In the genomic region with DNA sequence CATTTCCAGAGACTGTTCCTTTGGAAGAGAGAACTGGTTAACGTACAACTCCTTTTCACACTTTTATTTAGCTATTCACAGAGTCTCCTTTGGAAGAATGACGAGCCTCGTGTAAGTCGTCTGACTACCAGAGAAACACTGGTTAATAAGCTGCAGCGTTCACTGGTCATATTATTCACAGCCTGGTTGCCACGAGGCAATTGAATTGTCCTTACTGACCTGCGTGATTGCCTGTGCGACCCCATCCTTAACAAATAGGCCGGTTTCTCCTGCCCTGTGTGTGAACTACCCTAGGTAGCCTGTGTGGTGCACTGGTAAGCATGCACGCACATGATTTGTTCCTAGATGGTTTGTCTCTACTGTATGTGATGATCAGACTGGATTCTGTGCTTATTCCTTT, we compare ENCODE assay signal across 20 mouse cellular contexts.
DNase-seq lines count a peak whose midpoint lies in the region; ATAC-seq lines count a peak whose summit lies in the region.
"Had no signal": no experiment of that assay in that cellular context is flagged by ENCODE, and none has a peak within 500 bp of the region (broad histone marks: within the 10 kb centered on the region; RNA-seq: fewer than 3 reads in every experiment).

No protein-coding gene starts in this region.

- 55% methylated on average over 10 of the region's 10 CpGs for whole genome bisulfite sequencing in kidney, embryonic 14.5 days
- WGBS in kidney, embryonic 16.5 days, result 46% methylated on average over 10 of the region's 10 CpGs

- no peak overlapping the region for H3K4me3 ChIP-seq in kidney, embryonic 14.5 days (ENCODE audit: low read length)
- no peak overlapping the region for H3K4me3 ChIP-seq in kidney, embryonic 16.5 days (ENCODE audit: low read length)
- H3K4me3 ChIP-seq: heart, embryonic 15.5 days; limb, embryonic 15.5 days; myocyte had no signal

- no peak overlapping the region for H3K9ac ChIP-seq in kidney, embryonic 14.5 days (ENCODE audit: low read depth, low read length)
- no peak overlapping the region for H3K9ac ChIP-seq in kidney, embryonic 16.5 days (replicated peaks; ENCODE audit: low read length)
- H3K9ac ChIP-seq: heart, embryonic 15.5 days; limb, embryonic 15.5 days had no signal

- peak; percentile 25 for DNase-seq in embryo, embryonic 11 days
- no peak for DNase-seq in embryo, embryonic 10 days (ENCODE audit: low spot score)
- DNase-seq in kidney, adult 11 months, result peak; percentile 40
- DNase-seq in retina, embryonic 14.5 days (ENCODE audit: low spot score), result peak; percentile 49
- DNase-seq in lung, adult 18-20 months, result no peak
- DNase-seq: adrenal gland, postnatal 10 days; cerebellum, postnatal 10 days; gastrocnemius, postnatal 25 days; lung, postnatal 14 days; midbrain, embryonic 14.5 days; right cerebral cortex, adult 18-20 months; thymus, postnatal 25 days had no signal

- no peaks in the 10 kb centered on the region for H3K36me3 ChIP-seq in kidney, embryonic 14.5 days (ENCODE audit: control insufficient read depth, insufficient read depth, low read length)
- H3K36me3 ChIP-seq in kidney, embryonic 16.5 days (ENCODE audit: insufficient read depth, low read length), result no peaks in the 10 kb centered on the region
- H3K36me3 ChIP-seq: heart, embryonic 15.5 days; limb, embryonic 15.5 days had no signal

- no peaks in the 10 kb centered on the region for H3K4me1 ChIP-seq in kidney, embryonic 14.5 days (ENCODE audit: control insufficient read depth, insufficient read depth, low read length)
- peaks cover 3% of the 10 kb centered on the region; the same call in 1 of the 2 replicates for H3K4me1 ChIP-seq in kidney, embryonic 16.5 days (ENCODE audit: insufficient read depth, low read length)
- H3K4me1 ChIP-seq: heart, embryonic 15.5 days; limb, embryonic 15.5 days had no signal

- H3K4me2 ChIP-seq in kidney, embryonic 14.5 days (replicated peaks; ENCODE audit: low read depth, low read length), result no peak overlapping the region
- no peak overlapping the region for H3K4me2 ChIP-seq in kidney, embryonic 16.5 days (replicated peaks; ENCODE audit: low read depth, low read length)
- H3K4me2 ChIP-seq: heart, embryonic 15.5 days; limb, embryonic 15.5 days had no signal

- H3K27ac ChIP-seq in kidney, embryonic 14.5 days (ENCODE audit: low read depth, low read length), result no peak overlapping the region
- H3K27ac ChIP-seq in kidney, embryonic 16.5 days (ENCODE audit: low read length), result 0 out of 2 replicates have a peak overlapping the region, but pooled peaks have one; percentile 38
- H3K27ac ChIP-seq: heart, embryonic 15.5 days; limb, embryonic 15.5 days had no signal

- no peaks in the 10 kb centered on the region for H3K9me3 ChIP-seq in kidney, embryonic 14.5 days (ENCODE audit: control insufficient read depth, low read length)
- no peaks in the 10 kb centered on the region for H3K9me3 ChIP-seq in kidney, embryonic 16.5 days (ENCODE audit: low read length)
- H3K9me3 ChIP-seq: heart, embryonic 15.5 days; limb, embryonic 15.5 days had no signal

- H3K27me3 ChIP-seq in kidney, embryonic 14.5 days (ENCODE audit: control insufficient read depth, insufficient read depth, low read length), result no peaks in the 10 kb centered on the region
- no peaks in the 10 kb centered on the region for H3K27me3 ChIP-seq in kidney, embryonic 16.5 days (ENCODE audit: insufficient read depth, low read length)
- H3K27me3 ChIP-seq: heart, embryonic 15.5 days had no signal

- no peak for ATAC-seq in kidney, embryonic 14.5 days (ENCODE audit: low FRiP score, low TSS enrichment)
- ATAC-seq in kidney, embryonic 16.5 days (ENCODE audit: low FRiP score, low TSS enrichment), result peak; percentile 57; the same call in 1 of the 2 replicates
- ATAC-seq: CD4-positive, CD25-positive, alpha-beta regulatory T cell, adult 4 months; inflammation-experienced regulatory T-cells, adult 6 months; Patski had no signal

Comparison
In these comparisons a context has a peak if more than half of its experiments do, and no peak if none do; other contexts are left out.
1. DNase-seq: peak in embryo, embryonic 11 days (single experiment), kidney, adult 11 months (single experiment) and retina, embryonic 14.5 days (single experiment); none in embryo, embryonic 10 days (single experiment) and lung, adult 18-20 months (0 of 2).